Mouse (Mus musculus): Measurements from ENCODE around the gene Tex261.
"Not testable (repeated sequence)": the region's sequence is repeated elsewhere in the genome, so short reads cannot be mapped to it uniquely, and the experiment has no call there.

Gene Tex261

DNA sequence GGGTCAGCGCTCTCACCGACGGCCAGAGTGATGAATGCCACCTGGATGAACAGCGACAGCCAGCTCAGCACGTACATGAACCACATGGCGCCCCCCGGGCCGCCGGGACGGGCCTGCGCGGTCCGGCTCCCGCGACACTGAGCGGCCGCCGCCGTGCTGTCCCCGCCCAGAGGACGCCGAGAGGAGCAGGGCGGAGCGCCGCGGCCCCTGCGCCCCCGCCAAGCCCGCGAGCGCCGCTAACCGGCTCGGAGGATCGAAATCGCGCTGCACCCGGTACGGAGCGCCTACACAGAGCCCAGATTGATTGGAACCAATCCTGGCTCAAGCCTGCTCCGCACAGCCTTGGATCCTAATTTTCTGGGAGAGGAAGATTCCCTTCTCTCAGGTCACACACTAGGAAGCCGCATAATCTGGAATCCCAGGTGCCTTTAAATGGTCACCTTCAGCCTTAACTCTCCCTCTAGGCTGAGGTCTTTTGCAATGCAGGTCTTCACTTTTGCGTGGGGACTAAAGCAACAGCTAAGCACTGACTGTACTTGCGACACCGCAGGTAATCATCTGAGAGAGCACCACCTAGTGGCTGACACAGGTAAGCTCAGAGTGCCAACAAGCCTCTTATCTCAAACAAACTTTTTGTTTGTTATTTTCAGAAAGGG is at the start of gene Tex261:
Tex261 (minus strand) TSS at position 176 of the 656 bp plus-strand sequence.
- DNase-seq (ENCODE audit: low read depth, low spot score), result peak; percentile 95

DNA sequence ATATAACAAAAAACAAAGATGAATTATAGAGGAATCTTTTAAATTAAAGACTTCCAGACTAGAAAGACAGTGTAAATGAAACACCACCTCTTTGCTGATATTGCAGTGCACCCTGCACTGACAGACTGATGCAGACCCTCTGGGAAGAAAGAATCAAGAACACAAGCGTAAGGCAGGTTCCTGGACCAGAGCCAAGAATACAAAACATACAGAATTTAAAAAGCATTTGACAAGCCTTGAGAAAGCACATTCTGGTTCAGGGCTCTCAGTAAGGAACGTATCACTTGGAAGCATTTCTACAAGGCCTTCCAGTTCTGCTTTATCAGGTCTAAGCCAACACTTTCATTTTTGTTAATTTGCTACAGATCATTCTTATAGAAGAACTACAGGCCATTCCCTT is 46.2 kb upstream of the Tex261 start:
- no peak for DNase-seq (ENCODE audit: low read depth, low spot score)

DNA sequence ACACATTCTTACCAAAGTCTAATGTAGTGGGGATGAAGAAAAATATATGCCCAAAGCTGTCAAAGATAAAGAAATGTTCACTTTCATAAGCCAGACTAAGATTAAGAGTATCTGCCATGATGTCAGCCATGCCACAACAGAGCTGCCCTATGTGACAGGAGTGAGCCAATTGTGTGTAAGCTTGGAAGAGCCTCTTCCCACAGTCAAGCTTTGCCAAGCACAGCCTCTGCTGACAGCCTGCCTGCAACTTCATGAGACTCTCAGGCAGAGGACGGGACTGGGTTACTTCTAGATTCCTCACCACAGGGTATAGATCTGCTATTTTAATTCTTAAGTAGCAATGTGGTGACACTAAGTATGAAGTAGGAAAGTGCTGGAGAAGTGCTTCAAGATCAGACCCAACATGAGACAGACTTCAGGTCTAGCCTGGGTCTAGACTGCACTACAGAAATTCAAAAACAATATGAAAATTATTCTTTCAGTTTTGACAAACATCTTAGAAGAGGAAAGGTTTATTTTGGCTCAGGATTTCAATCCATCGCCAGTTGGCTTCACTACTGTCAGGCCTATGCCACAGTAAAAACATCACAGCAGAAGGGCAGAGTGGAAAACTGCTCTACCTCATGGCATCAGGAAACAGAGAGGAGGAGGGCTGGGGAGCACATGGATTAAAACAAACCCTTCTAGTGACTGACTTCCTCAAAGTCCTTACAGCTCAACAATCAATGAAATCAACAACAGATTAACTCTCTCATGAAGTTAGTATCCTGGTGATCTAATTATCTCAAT is 45.3 kb upstream of the Tex261 start:
- DNase-seq (ENCODE audit: low read depth, low spot score), result no peak

DNA sequence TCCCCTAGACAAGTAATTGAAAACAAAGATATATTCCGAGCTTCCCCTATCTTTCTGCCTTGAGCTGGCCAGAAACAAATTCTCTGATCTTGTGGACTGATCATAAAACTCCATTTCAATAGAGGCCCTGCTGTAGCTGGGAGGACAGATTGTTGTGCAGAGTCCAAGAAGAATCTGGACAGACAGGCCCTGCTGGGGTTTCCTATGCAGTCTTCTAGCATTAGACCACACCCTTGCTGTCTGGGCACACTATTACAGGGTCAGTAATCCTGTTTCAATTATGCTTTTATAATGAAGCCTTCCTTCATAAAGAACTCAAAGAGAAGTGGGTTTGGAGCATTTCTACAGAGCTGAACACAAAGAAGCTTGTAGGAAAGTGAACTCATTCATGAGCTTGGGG is 43.4 kb upstream of the Tex261 start:
- DNase-seq (ENCODE audit: low read depth, low spot score), result no peak

DNA sequence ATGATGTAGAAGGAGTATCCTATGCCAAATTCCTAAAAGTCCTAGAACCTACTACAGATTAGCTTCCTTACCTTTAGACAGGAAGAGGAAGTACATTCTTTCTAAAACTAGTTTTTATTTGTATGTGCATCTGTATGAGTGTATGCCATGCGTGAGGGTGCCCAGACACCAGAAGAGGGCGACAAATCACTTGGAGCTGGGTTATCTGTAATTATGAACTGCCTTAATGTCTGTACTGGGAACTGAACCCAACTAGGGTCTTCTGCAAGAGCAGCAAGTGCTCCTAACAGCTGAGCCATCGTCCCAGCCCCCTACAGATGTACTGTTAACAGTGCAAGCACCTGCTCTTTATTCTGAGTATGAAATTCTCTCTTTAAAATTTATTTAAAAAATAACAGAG is 40.2 kb upstream of the Tex261 start:
- DNase-seq (ENCODE audit: low read depth, low spot score), result peak; percentile 50

DNA sequence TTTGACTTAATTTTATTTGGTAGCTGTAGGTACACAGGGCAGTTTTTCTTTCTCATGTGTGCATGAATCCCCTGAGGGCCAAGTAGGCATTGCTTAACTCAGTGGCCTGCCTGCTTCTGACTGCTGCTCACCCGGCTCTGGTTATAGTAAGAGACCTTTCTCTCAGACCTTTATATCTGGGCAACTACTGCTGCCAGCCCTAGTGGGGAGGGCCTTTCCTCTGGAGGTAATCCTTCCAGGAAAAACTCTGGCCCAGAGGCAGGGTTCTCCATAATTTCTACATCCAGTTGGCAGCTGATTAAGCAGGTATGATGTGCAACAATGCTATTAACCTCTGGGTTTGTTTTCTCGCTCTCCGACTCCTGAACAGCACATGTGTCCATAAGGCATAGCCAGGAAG is 27.2 kb upstream of the Tex261 start:
- DNase-seq (ENCODE audit: low read depth, low spot score), result no peak

DNA sequence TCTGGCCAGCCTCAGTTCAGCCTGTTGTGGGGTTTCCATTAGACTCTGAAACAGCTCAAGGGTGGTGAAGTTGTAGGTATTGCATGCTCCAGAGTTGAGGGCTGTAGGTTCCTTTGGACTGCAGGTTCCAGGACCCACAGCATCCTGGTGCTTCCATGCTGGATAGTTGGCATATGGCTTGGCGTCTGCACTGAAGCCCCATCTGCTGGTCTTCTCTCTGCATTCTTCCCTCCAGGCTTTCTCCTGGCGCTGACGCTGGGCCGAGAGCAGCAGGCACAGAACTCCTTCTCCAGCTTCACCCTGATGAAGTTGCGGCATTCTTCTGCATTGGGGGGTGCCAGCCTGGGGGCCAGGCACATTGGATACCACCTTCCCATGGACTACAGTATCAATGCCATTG is 26.4 kb upstream of the Tex261 start:
- no peak for DNase-seq (ENCODE audit: low read depth, low spot score)

DNA sequence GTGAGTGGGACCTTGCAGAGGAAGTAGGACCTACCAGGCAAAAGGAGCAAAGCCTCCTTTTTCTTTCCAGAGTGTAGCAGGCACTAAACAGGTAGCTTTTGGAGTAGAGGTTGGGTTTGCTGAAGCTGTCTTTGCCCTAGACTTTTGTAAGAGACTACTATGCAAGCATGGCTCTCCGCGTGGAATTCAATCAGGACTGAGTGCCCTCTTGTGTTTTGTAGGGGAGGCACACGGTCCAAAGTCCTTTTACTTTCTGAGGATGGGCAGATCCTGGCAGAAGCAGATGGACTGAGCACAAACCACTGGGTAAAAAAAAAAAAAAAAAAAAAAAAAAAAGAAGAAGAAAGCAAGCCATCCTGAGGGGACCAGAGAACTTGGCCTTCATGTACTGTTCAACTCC is 21.1 kb upstream of the Tex261 start:
- no peak for DNase-seq (ENCODE audit: low read depth, low spot score)

DNA sequence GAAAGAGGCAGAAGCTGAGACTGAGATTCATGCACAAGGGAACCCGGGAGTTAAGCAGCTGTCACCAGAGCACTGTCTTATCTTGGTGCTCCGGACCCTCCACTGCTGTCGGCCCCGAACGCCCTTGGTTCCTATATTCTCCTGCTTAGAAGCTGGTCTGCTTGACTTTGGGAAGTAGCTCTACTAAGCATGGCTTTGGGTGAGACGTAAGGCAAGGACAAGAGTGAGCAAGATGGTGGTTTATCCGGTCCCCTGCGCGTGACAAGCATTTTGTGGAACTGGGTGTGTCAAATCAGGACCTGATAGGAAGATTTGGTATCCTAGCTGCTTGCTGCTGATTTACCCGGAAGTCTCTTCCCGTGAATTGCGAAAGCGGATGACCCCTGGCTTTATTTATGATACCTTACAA is 19.9 kb upstream of the Tex261 start:
- DNase-seq (ENCODE audit: low read depth, low spot score), result peak; percentile 65

DNA sequence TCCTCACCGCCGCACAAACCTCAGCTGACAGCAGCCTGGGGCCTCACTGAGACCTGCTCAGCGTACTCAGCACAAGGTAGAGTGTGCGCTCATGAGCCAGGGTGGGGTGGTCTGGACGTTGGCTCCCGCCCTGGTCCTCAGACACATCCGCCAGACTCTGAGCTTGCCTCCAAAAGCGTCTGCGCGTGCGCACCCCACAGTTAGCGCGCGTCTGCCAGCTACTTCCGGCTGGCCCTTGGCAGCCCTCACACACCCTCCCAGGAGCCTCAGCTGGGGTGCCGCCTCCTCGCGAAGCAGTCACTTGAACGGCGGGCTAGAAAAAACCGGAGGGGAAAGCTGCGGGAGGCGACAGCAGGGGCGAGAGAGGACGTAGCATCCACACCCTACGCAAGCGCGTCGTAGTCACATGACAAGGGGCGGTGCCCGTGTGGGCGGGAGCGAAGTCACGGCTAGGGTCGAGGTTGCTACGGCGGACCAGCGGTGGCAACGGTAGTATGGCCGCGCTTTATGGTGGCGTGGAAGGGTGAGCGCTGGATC is 19.2 kb upstream of the Tex261 start, which contains the start of gene Nagk:
Nagk (plus strand) TSS at position 223 of the 537 bp plus-strand sequence.
- peak; percentile 98 for DNase-seq (ENCODE audit: low read depth, low spot score)

DNA sequence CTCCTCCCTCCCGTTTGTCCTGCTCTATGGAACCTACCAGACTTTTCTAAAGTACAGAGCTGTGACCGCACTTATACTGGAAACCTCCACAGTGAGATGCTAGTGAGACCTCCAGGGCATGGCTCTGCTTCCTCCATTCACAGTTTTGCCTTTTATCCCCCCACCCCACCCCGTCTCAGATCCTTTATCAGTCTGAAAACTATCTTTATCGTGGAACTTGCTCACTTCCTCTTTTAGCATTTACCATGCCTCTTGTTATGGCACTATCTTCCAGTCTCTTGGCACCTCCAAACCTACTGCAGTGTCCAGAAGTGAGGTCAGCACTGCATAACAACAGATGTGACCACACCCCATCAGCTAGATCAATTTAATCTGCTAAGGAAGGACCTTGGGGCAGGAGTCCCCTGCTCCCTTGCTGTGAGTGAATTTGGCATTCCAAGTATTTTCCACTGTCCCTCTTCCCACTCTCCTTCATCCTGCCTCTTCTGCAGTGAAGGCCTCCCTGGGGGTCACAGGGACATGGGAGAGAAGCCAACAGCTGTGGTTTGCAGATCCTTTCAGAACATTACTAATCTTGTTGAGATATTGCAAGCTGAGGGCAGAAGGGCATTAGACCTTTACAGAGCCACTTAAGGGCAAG is 15.8 kb upstream of the Tex261 start:
- peak; percentile 30 for DNase-seq (ENCODE audit: low read depth, low spot score)

DNA sequence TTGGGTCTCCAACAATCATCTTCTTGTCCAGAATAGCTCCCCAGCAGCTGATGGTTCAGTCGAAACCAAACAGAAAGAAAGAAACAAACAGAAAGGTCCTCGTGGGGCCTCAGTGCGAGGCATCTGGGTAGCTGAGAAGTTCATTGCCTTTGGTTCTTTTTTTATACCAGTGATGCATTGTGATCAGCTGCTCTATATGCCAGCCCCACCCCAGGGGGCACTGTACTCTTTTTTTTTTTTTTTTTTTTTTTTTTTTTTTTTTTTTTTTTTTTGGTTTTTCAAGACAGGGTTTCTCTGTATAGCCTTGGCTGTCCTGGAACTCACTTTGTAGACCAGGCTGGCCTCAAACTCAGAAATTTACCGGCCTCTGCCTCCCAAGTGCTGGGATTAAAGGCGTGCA is 14.9 kb upstream of the Tex261 start:
- DNase-seq (ENCODE audit: low read depth, low spot score), result not testable (repeated sequence)

DNA sequence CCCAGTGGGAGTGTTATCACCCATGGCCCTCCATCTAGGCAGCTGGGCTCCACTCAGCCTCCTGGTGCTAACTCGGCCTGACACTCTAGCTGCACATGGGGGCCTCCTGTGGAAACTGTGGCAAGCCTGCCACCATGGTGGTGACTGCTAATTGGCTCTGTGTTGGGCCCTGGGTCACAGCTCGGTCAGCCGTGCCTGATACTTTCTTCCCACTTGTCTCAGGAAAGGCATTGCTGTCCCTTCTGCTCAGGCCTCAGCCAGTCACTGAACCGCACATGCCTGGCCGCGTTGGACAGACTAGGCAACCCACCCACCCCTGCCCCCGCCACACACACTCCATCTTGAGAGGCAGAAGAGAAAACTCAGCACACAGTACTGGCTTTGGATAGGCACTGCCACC is 12.9 kb upstream of the Tex261 start:
- DNase-seq (ENCODE audit: low read depth, low spot score), result no peak

DNA sequence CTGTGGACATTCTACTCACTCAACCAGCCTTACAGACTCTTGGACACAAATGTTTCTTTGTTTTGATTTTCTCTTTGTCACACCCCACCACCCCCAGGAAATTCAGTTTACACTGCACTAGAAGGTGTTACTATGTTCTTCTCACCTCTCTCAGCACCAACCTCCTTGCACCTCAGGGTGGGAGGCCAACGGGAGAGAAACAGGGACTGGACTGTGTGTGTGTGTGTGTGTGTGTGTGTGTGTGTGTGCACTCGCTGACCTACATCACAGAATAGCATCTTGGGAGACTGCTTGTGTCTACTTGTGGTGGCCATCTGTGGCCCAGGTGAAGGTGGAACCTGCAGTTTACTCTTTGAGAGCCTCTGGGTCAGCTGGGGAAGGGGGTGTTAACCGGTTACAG is 10.8 kb upstream of the Tex261 start:
- DNase-seq (ENCODE audit: low read depth, low spot score), result no peak

DNA sequence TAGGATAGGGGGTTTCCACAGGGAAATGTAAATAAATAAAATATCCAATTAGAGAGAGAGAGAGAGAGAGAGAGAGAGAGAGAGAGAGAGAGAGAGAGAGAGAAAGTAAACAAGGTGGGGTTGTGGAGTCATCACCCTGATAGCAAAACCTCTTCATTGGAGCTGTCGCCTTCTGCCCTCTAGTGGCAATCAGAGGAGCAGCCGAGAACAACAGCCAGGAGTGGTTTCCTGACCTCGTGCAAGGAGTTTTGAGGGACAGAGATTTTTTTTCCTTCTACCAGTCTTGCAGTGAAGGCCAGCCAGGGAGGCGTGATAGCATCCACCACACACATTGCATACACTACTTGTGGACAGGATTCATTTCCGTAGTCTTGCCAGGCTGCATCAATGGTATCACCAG is 3.4 kb upstream of the Tex261 start:
- DNase-seq (ENCODE audit: low read depth, low spot score), result peak; percentile 65

DNA sequence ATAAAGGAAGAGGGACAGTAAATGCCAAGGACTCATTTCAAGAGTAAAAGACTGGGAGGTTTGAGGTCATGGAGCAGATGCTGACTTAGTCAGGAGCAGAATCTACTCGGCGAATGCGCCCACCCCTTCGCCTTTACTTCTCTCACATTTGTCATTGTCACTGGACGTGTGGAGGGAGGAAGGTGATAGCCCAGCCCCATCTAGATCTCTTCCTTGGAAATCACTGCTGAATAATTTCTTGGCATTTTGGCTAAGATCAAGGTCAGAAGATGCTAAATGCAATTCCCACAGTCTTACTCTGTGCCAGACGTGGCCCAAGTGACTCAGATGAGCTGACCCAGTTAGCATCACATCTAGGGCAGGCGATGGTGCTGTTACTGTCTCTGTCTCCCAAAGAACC is 2.7 kb upstream of the Tex261 start:
- no peak for DNase-seq (ENCODE audit: low read depth, low spot score)

DNA sequence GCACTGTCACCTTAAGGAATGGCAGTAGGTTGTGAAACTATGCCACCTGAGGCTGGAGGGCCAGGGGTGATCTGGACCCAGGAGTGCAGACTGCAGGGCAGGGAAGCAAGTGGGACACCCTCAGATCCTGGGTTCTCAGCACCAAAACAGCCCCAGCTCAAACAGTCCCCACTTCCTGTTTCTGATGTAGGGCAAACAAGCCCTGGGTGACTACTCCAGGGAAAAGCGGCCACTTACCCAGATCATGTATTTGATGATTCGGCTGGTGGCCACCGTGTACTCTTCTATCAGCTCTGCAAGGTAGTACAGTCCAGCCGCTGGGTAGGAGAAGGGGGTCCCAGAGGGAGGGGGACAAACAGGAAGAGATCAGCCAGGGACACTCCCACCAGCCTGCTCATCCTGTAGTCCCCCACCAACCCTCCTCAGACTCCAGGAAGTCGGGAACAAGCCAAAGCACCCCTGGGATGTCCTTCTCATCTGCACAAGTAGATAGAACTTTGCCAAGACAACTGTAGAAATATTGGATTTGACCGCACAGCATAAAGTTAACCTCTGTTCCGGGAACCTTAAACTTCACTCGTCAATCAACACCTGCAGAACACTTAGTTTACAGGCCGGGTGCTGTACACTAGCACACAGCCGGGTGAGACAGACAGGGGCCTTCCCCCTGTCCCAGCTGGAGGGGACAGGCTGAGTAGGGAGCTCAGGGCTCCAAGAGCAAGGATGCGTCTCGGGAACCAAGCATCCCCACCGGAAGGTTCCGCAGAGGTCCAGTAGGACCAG is 641 bp downstream of the Tex261 start:
- DNase-seq (ENCODE audit: low read depth, low spot score), result peak; percentile 37

DNA sequence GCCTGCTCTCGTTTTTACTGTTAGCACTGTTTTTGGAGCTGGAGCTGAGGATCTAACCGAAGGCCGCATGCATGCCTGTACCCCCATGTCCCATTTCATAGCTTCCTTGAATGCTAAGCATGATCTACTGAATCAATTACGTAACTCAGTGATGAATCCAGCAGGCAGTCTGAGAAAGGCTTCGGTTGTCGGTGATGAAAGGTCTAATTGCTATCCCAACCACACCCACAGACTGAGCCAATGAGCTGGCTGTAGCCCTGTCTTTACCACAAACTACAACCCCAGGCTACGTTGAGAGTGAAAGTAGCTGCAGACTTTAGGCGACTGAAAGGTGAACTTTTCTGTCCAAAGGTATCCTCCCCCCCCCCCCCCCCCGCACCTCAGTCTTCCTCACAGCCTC is 1.5 kb downstream of the Tex261 start:
- no peak for DNase-seq (ENCODE audit: low read depth, low spot score)

DNA sequence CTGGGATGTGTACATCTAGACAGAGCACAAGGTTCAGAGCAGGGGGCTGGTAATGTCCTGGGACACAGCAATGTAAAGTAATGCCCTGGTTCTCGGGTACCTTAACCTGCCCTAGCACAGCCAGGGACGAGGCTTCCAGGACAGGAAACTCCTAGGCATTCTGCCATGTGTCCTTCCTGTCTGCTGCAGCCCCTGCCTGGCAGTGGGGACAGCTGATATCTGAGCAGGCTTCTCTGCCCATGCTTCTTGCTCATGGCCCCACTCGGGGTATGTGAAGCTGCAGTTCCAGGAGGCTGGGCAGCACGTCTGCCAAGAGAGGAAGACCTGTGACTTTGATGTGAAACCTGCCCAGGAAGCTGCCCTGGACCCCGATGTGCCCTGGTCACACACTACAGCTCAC is 7.1 kb downstream of the Tex261 start:
- DNase-seq (ENCODE audit: low read depth, low spot score), result no peak

DNA sequence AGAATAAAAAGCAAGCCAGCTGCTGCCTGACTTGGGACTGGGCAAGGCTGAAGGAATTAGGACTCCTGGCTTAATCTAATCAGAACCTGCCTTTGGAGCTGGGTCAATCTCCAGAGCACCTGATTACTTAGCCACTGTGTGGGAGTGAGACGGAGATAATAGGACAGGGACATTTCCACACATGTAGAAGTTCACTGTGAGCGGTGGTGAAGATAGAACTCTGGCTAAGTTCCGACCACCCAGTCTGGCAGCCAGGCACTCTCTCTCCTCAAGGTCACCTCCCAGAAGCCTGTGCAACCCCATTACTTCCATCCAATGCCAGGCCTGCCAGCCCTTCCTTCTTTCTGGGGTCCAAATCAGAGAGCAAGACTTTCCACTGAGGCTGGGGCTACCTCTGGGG is 8.6 kb downstream of the Tex261 start:
- no peak for DNase-seq (ENCODE audit: low read depth, low spot score)

DNA sequence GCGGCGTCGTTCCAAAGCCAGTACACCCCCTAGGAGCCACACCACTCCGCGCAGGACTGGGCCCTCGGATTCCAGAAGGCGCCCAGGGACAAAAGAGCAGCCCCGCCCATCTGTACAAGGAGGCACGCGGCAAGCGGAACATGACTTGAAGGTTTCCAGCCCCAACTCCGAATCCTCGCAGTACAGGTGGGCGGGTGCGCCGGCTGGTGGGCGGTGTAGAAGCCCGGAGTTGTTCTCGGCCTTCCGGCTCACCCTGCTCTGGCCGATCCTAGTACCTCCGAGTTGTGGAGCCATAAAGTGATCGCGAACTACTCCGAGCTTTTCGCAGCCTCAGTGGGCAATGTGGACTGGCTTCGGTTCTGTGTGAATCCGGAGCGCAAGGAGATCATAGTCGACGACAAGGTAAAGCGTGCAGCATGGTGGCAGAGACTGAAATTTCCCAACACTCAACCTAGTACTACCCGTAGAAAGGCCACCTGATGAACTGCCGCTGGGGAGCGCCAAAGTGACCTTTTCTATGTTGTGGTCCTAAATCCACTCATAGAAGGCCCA is 12.7 kb downstream of the Tex261 start:
- peak; percentile 90 for DNase-seq (ENCODE audit: low read depth, low spot score)
